Mouse (Mus musculus): ENCODE measurements around the gene Ube2a. TPM values are rescaled to one million over a fixed set of nuclear protein-coding genes. Genes with fewer than 3 reads are reported as not detected.
A peak's percentile ranks its signal among the peaks of the same experiment; 100 is the strongest.

The Ube2a gene
- polyA plus RNA-seq, 1 experiment from 2014 or later: 117 TPM

- Histone ChIP-seq H3K27ac (replicated peaks) (peak overlapping the region; percentile 88), H3K36me3 (no peaks in the 10 kb centered on the region), H3K4me3 (replicated peaks) (peak overlapping the region; percentile 55), H3K4me1 (no peaks in the 10 kb centered on the region), H3K27me3 (replicated peaks) (no peaks in the 10 kb centered on the region), H3K9me3 (replicated peaks) (no peaks in the 10 kb centered on the region), H3K4me2 (peak overlapping the region; percentile 55), H3K9ac (replicated peaks) (peak overlapping the region; percentile 66)
- peak; percentile 95 for ATAC-seq (ENCODE audit: low FRiP score)
- 20% methylated on average over 31 of the region's 32 CpGs for WGBS
Measured at GRCm38 (mm10) chrX:36903115-36903768, 29.5 kb downstream of the Ube2a start.

GRCm38 (mm10) chrX:36906539-36906938 is 32.8 kb downstream of the Ube2a start:
- Histone ChIP-seq H3K36me3 (no peaks in the 10 kb centered on the region), H3K4me2 (no peak overlapping the region), H3K9me3 (replicated peaks) (no peaks in the 10 kb centered on the region), H3K27ac (replicated peaks) (no peak overlapping the region), H3K4me3 (replicated peaks) (no peak overlapping the region), H3K27me3 (replicated peaks) (no peaks in the 10 kb centered on the region), H3K9ac (replicated peaks) (no peak overlapping the region), H3K4me1 (no peaks in the 10 kb centered on the region)
- WGBS: 37% methylated on average over 5 of the region's 5 CpGs
- no peak for ATAC-seq (ENCODE audit: low FRiP score)

- no peak for ATAC-seq (ENCODE audit: low FRiP score)
- Histone ChIP-seq H3K4me2 (no peak overlapping the region), H3K27me3 (replicated peaks) (no peaks in the 10 kb centered on the region), H3K9ac (replicated peaks) (no peak overlapping the region), H3K9me3 (replicated peaks) (no peaks in the 10 kb centered on the region), H3K4me1 (no peaks in the 10 kb centered on the region), H3K36me3 (no peaks in the 10 kb centered on the region), H3K27ac (replicated peaks) (no peak overlapping the region), H3K4me3 (replicated peaks) (no peak overlapping the region)
- WGBS: 57% methylated on average over 12 of the region's 12 CpGs
Measured at GRCm38 (mm10) chrX:36911343-36911742, 37.6 kb downstream of the Ube2a start.

GRCm38 (mm10) chrX:36917749-36918148 is 44.0 kb downstream of the Ube2a start:
- no peak for ATAC-seq (ENCODE audit: low FRiP score)
- Histone ChIP-seq H3K4me2 (no peak overlapping the region), H3K4me1 (no peaks in the 10 kb centered on the region), H3K9me3 (replicated peaks) (no peaks in the 10 kb centered on the region), H3K27ac (replicated peaks) (no peak overlapping the region), H3K36me3 (no peaks in the 10 kb centered on the region), H3K4me3 (replicated peaks) (no peak overlapping the region), H3K27me3 (replicated peaks) (no peaks in the 10 kb centered on the region), H3K9ac (replicated peaks) (no peak overlapping the region)
- 72% methylated on average over 1 of the region's 1 CpGs for WGBS

DNA sequence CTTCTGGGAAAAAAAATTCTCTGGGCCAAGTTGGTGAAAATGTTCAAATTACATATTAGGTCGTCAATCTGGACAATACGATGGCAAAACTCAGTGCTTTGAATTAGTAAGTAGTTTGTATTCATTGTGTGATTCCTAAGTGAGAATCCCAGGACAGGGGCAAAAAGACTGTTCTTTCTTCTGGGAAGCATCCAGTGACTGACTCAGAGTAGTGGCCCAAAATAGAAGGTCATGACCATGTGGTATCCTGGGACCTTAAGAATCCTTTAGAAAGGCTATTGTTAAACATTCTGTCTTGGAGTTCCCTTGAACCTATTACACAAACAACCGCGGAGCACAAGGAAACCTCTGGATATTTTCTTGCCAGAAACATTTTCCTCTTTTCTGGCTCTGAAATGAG is 47.6 kb downstream of the Ube2a start:
- Histone ChIP-seq H3K4me1 (no peaks in the 10 kb centered on the region), H3K27ac (replicated peaks) (no peak overlapping the region), H3K9me3 (replicated peaks) (no peaks in the 10 kb centered on the region), H3K4me2 (no peak overlapping the region), H3K9ac (replicated peaks) (no peak overlapping the region), H3K36me3 (0 out of 2 replicates have a peak, but pooled peaks cover 4% of the 10 kb centered on the region), H3K27me3 (replicated peaks) (no peaks in the 10 kb centered on the region), H3K4me3 (replicated peaks) (no peak overlapping the region)
- WGBS: 90% methylated on average over 4 of the region's 4 CpGs
- no peak for ATAC-seq (ENCODE audit: low FRiP score)

DNA sequence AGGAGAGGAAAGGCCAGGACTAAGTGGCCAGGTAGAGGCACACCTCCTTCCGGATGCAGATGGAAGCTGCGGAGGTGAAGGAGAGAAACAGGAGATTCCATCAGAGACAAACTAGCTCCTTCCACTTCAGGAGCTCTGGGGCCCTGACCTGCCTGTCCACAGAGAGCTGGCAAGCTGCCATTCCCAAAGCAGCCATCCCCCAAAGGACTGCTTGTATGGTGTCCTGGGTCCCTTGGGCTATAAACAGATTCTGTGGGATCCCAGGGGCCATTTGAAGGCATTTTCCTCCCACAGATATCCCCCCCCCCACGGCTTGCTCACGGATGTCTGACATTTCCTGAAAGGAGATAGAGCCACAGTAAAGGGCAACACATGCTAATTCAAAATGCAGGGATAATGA is 55.1 kb downstream of the Ube2a start:
- Histone ChIP-seq H3K27me3 (replicated peaks) (no peaks in the 10 kb centered on the region), H3K4me3 (replicated peaks) (no peak overlapping the region), H3K4me1 (no peaks in the 10 kb centered on the region), H3K4me2 (no peak overlapping the region), H3K27ac (replicated peaks) (no peak overlapping the region), H3K9me3 (replicated peaks) (no peaks in the 10 kb centered on the region; the same call in 1 of the 2 replicates), H3K9ac (replicated peaks) (no peak overlapping the region), H3K36me3 (peaks cover 4% of the 10 kb centered on the region)
- WGBS: 71% methylated on average over 4 of the region's 4 CpGs
- ATAC-seq (ENCODE audit: low FRiP score): no peak

GRCm38 (mm10) chrX:36929694-36930093 is 56.0 kb downstream of the Ube2a start:
- 61% methylated on average over 4 of the region's 4 CpGs for WGBS
- Histone ChIP-seq H3K4me2 (no peak overlapping the region), H3K27ac (replicated peaks) (no peak overlapping the region), H3K27me3 (replicated peaks) (no peaks in the 10 kb centered on the region), H3K9me3 (replicated peaks) (no peaks in the 10 kb centered on the region; the same call in 1 of the 2 replicates), H3K4me3 (replicated peaks) (no peak overlapping the region), H3K4me1 (no peaks in the 10 kb centered on the region), H3K36me3 (peaks cover 4% of the 10 kb centered on the region), H3K9ac (replicated peaks) (no peak overlapping the region)
- no peak for ATAC-seq (ENCODE audit: low FRiP score)

GRCm38 (mm10) chrX:36930574-36930973 is 56.9 kb downstream of the Ube2a start:
- no peak overlapping the region for H3K9ac ChIP-seq (replicated peaks)
- H3K4me1 ChIP-seq: no peaks in the 10 kb centered on the region
- H3K27me3 ChIP-seq (replicated peaks): no peaks in the 10 kb centered on the region
- H3K9me3 ChIP-seq (replicated peaks): no peaks in the 10 kb centered on the region; the same call in 1 of the 2 replicates
- H3K36me3 ChIP-seq: no peaks in the 10 kb centered on the region; the same call in none of the 2 replicates
- no peak overlapping the region for H3K27ac ChIP-seq (replicated peaks)
- ATAC-seq (ENCODE audit: low FRiP score): no peak
- no peak overlapping the region for H3K4me2 ChIP-seq
- H3K4me3 ChIP-seq (replicated peaks): no peak overlapping the region
- WGBS: 37% methylated on average over 1 of the region's 1 CpGs

Other genes with a start within 250 kb of the Ube2a start
- gene Akap17b, start 228.5 kb upstream of the Ube2a start, polyA plus RNA-seq (2015; fragmentation: Nextera tagmentation; extraction: Ambion mirVana): 5.9 and 6.1 TPM in 2 replicates
- 1.5 and 2.2 TPM in 2 replicates for gene Slc25a43, start 130.2 kb upstream of the Ube2a start, polyA plus RNA-seq (2015; fragmentation: Nextera tagmentation; extraction: Ambion mirVana)
- gene Slc25a5, start 78.2 kb upstream of the Ube2a start, polyA plus RNA-seq (2015; fragmentation: Nextera tagmentation; extraction: Ambion mirVana): 530 and 612 TPM in 2 replicates
- 24.2 and 27.6 TPM in 2 replicates for gene C330007P06Rik, start 211 bp downstream of the Ube2a start, polyA plus RNA-seq (2015; fragmentation: Nextera tagmentation; extraction: Ambion mirVana)
- gene Nkrf, start 29.0 kb downstream of the Ube2a start, polyA plus RNA-seq (2015; fragmentation: Nextera tagmentation; extraction: Ambion mirVana): 18.3 and 19.5 TPM in 2 replicates
- 72.2 TPM in 2 replicates for gene Sept6, start 117.9 kb downstream of the Ube2a start, polyA plus RNA-seq (2015; fragmentation: Nextera tagmentation; extraction: Ambion mirVana)
- gene Sowahd, start 174.9 kb downstream of the Ube2a start, polyA plus RNA-seq (2015; fragmentation: Nextera tagmentation; extraction: Ambion mirVana): not detected in 2 replicates
- 318 and 331 TPM in 2 replicates for gene Rpl39, start 211.5 kb downstream of the Ube2a start, polyA plus RNA-seq (2015; fragmentation: Nextera tagmentation; extraction: Ambion mirVana)
- gene Upf3b, start 236.4 kb downstream of the Ube2a start, polyA plus RNA-seq (2015; fragmentation: Nextera tagmentation; extraction: Ambion mirVana): 29.4 and 31.9 TPM in 2 replicates